Mouse (Mus musculus) MN1 (cell line): ENCODE measurements at regions not wholly inside any gene's neighbourhood (a gene's known extent, or its start where the extent isn't known, plus 50 kb on each side); places are given as distances from the start of the nearest gene placed in this dataset.
"Not testable (repeated sequence)": the region's sequence is repeated elsewhere in the genome, so short reads cannot be mapped to it uniquely, and the experiment has no call there.

Experiments
- DNase-seq: peaks from one replicate; pipeline ENCODE4 v3.0.0-alpha.2; 2016; ENCODE audit warnings: low spot score

- DNase-seq, result not testable (repeated sequence)
These were observed 825.5 kb downstream of the Dad1 start for GRCm38 (mm10) chr14:53428447-53428846.

- not testable (repeated sequence) for DNase-seq
These were observed 826.3 kb downstream of the Dad1 start for GRCm38 (mm10) chr14:53427636-53428035.

GRCm38 (mm10) chr14:53416955-53417354 lies 836.9 kb downstream of the Dad1 start:
- not testable (repeated sequence) for DNase-seq

GRCm38 (mm10) chr14:53407500-53408227 lies 846.2 kb downstream of the Dad1 start:
- DNase-seq, result not testable (repeated sequence)

- not testable (repeated sequence) for DNase-seq
These were observed 863.6 kb downstream of the Dad1 start for GRCm38 (mm10) chr14:53390307-53390706.

- DNase-seq, result not testable (repeated sequence)
These were observed 879.0 kb upstream of the Olfr1507 start for GRCm38 (mm10) chr14:53374591-53374990.

GRCm38 (mm10) chr14:53373777-53374468 lies 878.4 kb upstream of the Olfr1507 start:
- DNase-seq, result not testable (repeated sequence)

- DNase-seq, result no peak
These were observed 874.2 kb upstream of the Olfr1507 start for GRCm38 (mm10) chr14:53369776-53370175.

GRCm38 (mm10) chr14:53367420-53367819 lies 871.9 kb upstream of the Olfr1507 start:
- not testable (repeated sequence) for DNase-seq

GRCm38 (mm10) chr14:53363995-53364394 lies 868.4 kb upstream of the Olfr1507 start:
- DNase-seq, result not testable (repeated sequence)

GRCm38 (mm10) chr14:53362054-53362453 lies 866.5 kb upstream of the Olfr1507 start:
- DNase-seq, result not testable (repeated sequence)

- not testable (repeated sequence) for DNase-seq
These were observed 861.9 kb upstream of the Olfr1507 start for GRCm38 (mm10) chr14:53357498-53357897.

- not testable (repeated sequence) for DNase-seq
These were observed 861.2 kb upstream of the Olfr1507 start for GRCm38 (mm10) chr14:53356783-53357182.

- not testable (repeated sequence) for DNase-seq
These were observed 855.9 kb upstream of the Olfr1507 start for GRCm38 (mm10) chr14:53351457-53351856.

- not testable (repeated sequence) for DNase-seq
These were observed 855.2 kb upstream of the Olfr1507 start for GRCm38 (mm10) chr14:53350780-53351179.

- not testable (repeated sequence) for DNase-seq
These were observed 853.6 kb upstream of the Olfr1507 start for GRCm38 (mm10) chr14:53349111-53349510.

- DNase-seq, result not testable (repeated sequence)
These were observed 850.0 kb upstream of the Olfr1507 start for GRCm38 (mm10) chr14:53345568-53345967.

GRCm38 (mm10) chr14:53343849-53344248 lies 848.3 kb upstream of the Olfr1507 start:
- not testable (repeated sequence) for DNase-seq

GRCm38 (mm10) chr14:53339167-53339566 lies 843.6 kb upstream of the Olfr1507 start:
- DNase-seq, result not testable (repeated sequence)

- not testable (repeated sequence) for DNase-seq
These were observed 841.9 kb upstream of the Olfr1507 start for GRCm38 (mm10) chr14:53337446-53337845.

- DNase-seq, result not testable (repeated sequence)
These were observed 841.2 kb upstream of the Olfr1507 start for GRCm38 (mm10) chr14:53336705-53337104.

- not testable (repeated sequence) for DNase-seq
These were observed 838.9 kb upstream of the Olfr1507 start for GRCm38 (mm10) chr14:53334451-53334850.

GRCm38 (mm10) chr14:53331153-53331552 lies 835.6 kb upstream of the Olfr1507 start:
- DNase-seq, result not testable (repeated sequence)
